Mouse (Mus musculus) macrophage (primary cell): Measurements from ENCODE around the gene Kctd4. TPM values are rescaled to one million over a fixed set of nuclear protein-coding genes. Genes with fewer than 3 reads are reported as not detected.
"Not testable (repeated sequence)": the region's sequence is repeated elsewhere in the genome, so short reads cannot be mapped to it uniquely, and the experiment has no call there.

Experiments
- H3K27ac ChIP-seq: fragments of 350-480 bp; formaldehyde crosslinking; 2 replicates; pipeline ENCODE4 v1.9.0; 2021
- H3K36me3 ChIP-seq: fragments of 350-480 bp; formaldehyde crosslinking; 2 replicates; pipeline ENCODE4 v1.9.0; 2021; ENCODE audit errors: inconsistent target
- H3K4me3 ChIP-seq: fragments of 350-480 bp; formaldehyde crosslinking; 2 replicates; pipeline ENCODE4 v1.9.0; 2021; ENCODE audit errors: inconsistent target
- H3K79me2 ChIP-seq: fragments of 350-480 bp; formaldehyde crosslinking; 2 replicates; pipeline ENCODE4 v1.9.0; 2021; ENCODE audit errors: inconsistent target
- WGBS: methylation state at CpG from one replicate; pipeline ENCODE4 v1.1.7; 2026; ENCODE audit warnings: inconsistent platforms; ENCODE audit not compliant: missing documents; 5-methylcytosine and 5-hydroxymethylcytosine counted together
- polyA plus RNA-seq: library from polyadenylated mRNA; stranded (reverse); fragments of 250-400 nt; gene quantifications from 3 replicates; pipeline ENCODE4 v1.2.4, GENCODE M21; 2018; ENCODE audit warnings: inconsistent platforms
- total RNA-seq, 78 experiments: library from RNA; depleted of rRNA; stranded (reverse); fragments of 250-400 nt; gene quantifications; 1 replicate in 9 of 78; 2 replicates in 24 of 78; 3 replicates in 43 of 78; 4 replicates in 2 of 78; pipeline ENCODE4 v1.2.4; 2018; ENCODE audit warnings: inconsistent platforms in 56 of 78

Kctd4 gene
- total RNA-seq (2018; cell fraction: chromatin; rRNA removed): under 1 TPM in 1 of 26 experiments, not detected in 25; 0.12 TPM
- not detected for total RNA-seq (2018; cell fraction: cytosol; rRNA removed)
- not detected for total RNA-seq (2018; cell fraction: nucleus; rRNA removed)
- polyA plus RNA-seq: not detected in 3 replicates

DNA sequence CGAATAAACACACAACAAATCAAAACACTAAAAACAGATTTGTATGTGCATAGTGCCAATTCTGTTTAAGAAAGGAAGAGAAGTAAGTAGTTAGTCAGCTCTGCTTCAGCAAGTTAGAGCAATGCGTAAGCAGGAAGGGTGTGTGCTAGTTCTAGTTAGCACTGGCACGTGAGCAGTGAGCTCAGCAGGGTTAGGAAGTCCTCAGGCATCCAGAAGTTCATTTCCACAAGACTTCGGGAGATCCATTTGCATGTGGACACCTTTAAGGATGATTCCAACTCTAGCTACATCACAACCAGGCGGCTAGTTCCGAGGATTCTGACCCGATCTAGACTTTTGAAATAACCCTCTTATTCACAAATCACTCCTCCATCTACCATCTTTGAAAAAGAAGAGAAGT is at the start of gene Kctd4:
Gene Kctd4, plus strand, starts transcription at position 244 of the 400 bp plus-strand sequence.
- Histone ChIP-seq H3K36me3 (no peaks in the 10 kb centered on the region), H3K27ac (no peak within 1 kb of the TSS), H3K79me2 (peaks cover 32% of the 10 kb centered on the region; the same call in 1 of the 2 replicates), H3K4me3 (no peak within 1 kb of the TSS)
- 94% methylated on average over 7 of the region's 7 CpGs for WGBS

GRCm38 (mm10) chr14:75906931-75907330 is 47.9 kb upstream of the Kctd4 start:
- H3K36me3 ChIP-seq: peaks cover 17% of the 10 kb centered on the region; the same call in 1 of the 2 replicates
- H3K27ac ChIP-seq: no peak overlapping the region
- H3K4me3 ChIP-seq: no peak overlapping the region
- WGBS: 61% methylated on average over 8 of the region's 8 CpGs
- no peaks in the 10 kb centered on the region for H3K79me2 ChIP-seq

GRCm38 (mm10) chr14:75911968-75912367 is 42.8 kb upstream of the Kctd4 start:
- WGBS: 92% methylated on average over 6 of the region's 6 CpGs
- Histone ChIP-seq H3K27ac (no peak overlapping the region), H3K4me3 (no peak overlapping the region), H3K36me3 (no peaks in the 10 kb centered on the region), H3K79me2 (no peaks in the 10 kb centered on the region)

DNA sequence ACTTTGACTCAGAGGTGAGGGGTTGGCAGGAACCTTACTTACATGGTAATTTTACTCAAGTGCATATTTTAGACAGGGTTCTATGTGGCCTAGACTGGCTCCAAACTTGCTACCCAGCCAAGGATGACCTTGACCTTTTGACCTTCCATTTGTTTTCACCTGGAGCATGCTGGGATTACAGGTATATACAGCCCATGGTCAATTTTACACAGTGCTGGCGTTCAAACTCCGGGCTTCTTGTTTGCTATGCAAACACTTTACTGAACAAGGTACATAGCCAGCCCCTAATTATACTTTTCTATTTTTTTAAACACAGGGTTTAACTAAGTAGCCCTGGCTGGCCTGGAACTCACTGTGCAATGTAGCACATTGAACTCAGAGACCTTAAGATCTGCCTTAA is 42.1 kb upstream of the Kctd4 start:
- H3K4me3 ChIP-seq: no peak overlapping the region
- H3K27ac ChIP-seq: no peak overlapping the region
- H3K79me2 ChIP-seq: no peaks in the 10 kb centered on the region
- no peaks in the 10 kb centered on the region for H3K36me3 ChIP-seq
- WGBS: 92% methylated on average over 2 of the region's 2 CpGs

- WGBS: 100% methylated on average over 1 of the region's 1 CpGs
- Histone ChIP-seq H3K27ac (no peak overlapping the region), H3K36me3 (no peaks in the 10 kb centered on the region), H3K4me3 (no peak overlapping the region), H3K79me2 (no peaks in the 10 kb centered on the region; the same call in 1 of the 2 replicates)
Observed at GRCm38 (mm10) chr14:75923314-75924052, 31.3 kb upstream of the Kctd4 start.

DNA sequence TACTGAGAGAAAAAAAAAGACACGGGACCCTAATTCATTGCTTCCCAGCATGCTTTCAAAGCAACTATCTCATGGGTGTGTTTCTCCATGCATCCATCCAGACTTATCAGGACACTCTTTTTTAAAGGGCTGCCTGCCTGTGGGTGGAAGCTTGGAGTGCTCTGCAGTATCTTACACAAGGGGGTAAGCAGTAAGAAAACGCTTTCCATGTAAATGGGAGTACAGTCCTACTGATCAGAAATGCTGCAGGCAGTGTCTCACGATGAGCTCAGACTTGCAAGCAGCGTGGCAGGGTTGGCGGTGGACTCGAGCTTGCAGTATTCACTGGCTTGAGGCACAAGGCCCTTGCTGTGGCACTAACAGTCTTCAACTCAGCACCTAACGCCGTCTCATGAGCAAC is 25.1 kb upstream of the Kctd4 start:
- H3K79me2 ChIP-seq, H3K4me3 ChIP-seq, H3K27ac ChIP-seq, H3K36me3 ChIP-seq: not testable (repeated sequence)
- WGBS: 95% methylated on average over 4 of the region's 8 CpGs

DNA sequence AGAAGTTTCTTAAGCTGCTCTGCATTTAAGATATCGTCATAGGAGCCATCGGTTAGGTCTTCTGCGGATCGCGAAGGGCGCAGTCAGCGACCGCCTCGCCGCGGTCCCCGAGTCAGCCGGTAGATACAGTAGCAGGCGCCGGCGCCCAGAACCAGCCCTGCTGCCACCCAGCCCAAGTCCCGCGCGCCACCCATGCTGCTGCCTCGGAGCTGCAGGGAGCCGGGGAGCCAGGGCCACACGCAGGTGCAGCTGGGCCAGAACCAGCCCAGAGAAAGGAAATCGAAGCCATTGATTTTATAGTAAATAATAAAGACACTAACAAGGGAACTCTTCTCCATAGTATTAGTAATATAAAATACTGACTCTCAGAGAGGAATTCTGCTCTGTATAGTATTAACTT is 23.5 kb upstream of the Kctd4 start:
- no peak overlapping the region for H3K27ac ChIP-seq
- WGBS: 97% methylated on average over 22 of the region's 23 CpGs
- H3K4me3 ChIP-seq: no peak overlapping the region
- no peaks in the 10 kb centered on the region for H3K36me3 ChIP-seq
- no peaks in the 10 kb centered on the region; the same call in 1 of the 2 replicates for H3K79me2 ChIP-seq

DNA sequence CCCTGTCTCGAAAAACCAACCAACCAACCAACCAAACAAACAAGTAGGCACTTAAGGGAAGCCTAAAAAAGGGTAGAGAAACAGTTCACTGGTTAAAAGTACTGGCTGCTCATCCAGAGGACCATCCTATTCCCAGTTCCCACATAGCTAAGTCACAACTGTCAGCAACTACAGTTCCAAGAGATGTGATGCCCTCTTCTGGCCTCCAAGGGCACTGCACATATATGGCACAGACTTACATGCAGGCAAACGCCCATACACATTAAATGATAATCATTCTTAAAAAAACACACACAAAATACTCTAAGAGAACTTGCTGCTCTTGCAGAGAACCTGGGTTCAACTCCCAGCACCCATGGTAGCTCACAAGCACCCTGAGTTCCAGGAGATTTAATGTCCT is 20.4 kb upstream of the Kctd4 start:
- H3K4me3 ChIP-seq: no peak overlapping the region
- H3K27ac ChIP-seq: no peak overlapping the region
- H3K36me3 ChIP-seq: no peaks in the 10 kb centered on the region
- WGBS: 95% methylated on average over 2 of the region's 2 CpGs
- peaks cover 5% of the 10 kb centered on the region; the same call in 1 of the 2 replicates for H3K79me2 ChIP-seq

DNA sequence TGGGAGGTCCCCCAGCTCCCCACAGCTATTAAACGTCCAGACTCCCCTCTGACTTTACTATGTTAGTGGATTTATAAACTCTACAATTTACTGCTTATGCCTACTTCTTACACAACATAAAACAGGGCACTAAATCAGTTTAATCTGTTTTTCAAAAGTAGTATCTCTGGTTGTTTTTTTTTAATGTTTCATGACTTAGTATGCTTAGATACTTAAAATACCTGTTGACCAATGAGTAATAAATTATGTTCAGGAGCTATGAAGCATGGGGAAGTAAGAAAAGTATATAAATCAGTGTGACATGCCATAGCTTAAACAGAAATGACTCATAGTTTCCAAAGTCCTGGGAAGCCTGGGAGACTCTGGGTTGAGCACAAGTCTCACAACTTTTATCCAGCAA is 17.1 kb upstream of the Kctd4 start:
- H3K36me3 ChIP-seq: no peaks in the 10 kb centered on the region
- peaks cover 5% of the 10 kb centered on the region; the same call in 1 of the 2 replicates for H3K79me2 ChIP-seq
- H3K4me3 ChIP-seq: no peak overlapping the region
- H3K27ac ChIP-seq: no peak overlapping the region
- 33% methylated on average over 1 of the region's 1 CpGs for WGBS

- no peak overlapping the region for H3K4me3 ChIP-seq
- H3K79me2 ChIP-seq: peaks cover 5% of the 10 kb centered on the region; the same call in 1 of the 2 replicates
- no peak overlapping the region for H3K27ac ChIP-seq
- H3K36me3 ChIP-seq: no peaks in the 10 kb centered on the region
- WGBS: 100% methylated on average over 1 of the region's 1 CpGs
Observed at GRCm38 (mm10) chr14:75941500-75941899, 13.3 kb upstream of the Kctd4 start.

- H3K27ac ChIP-seq: no peak overlapping the region
- 95% methylated on average over 2 of the region's 3 CpGs for WGBS
Observed at GRCm38 (mm10) chr14:75942365-75942764, 12.4 kb upstream of the Kctd4 start.

GRCm38 (mm10) chr14:75947674-75948073 is 7.1 kb upstream of the Kctd4 start:
- Histone ChIP-seq H3K79me2 (peaks cover 7% of the 10 kb centered on the region; the same call in 1 of the 2 replicates), H3K27ac (no peak overlapping the region), H3K4me3 (no peak overlapping the region), H3K36me3 (no peaks in the 10 kb centered on the region)
- WGBS: 80% methylated on average over 3 of the region's 3 CpGs

More at GRCm38 (mm10) chr14:75942365-75942764, 12.4 kb upstream of the Kctd4 start:
- H3K4me3 ChIP-seq: no peak overlapping the region
- peaks cover 4% of the 10 kb centered on the region; the same call in 1 of the 2 replicates for H3K79me2 ChIP-seq
- no peaks in the 10 kb centered on the region for H3K36me3 ChIP-seq

- Histone ChIP-seq H3K4me3 (no peak overlapping the region), H3K79me2 (peaks cover 15% of the 10 kb centered on the region; the same call in 1 of the 2 replicates), H3K36me3 (no peaks in the 10 kb centered on the region), H3K27ac (no peak overlapping the region)
- WGBS: 96% methylated on average over 2 of the region's 2 CpGs
Observed at GRCm38 (mm10) chr14:75953011-75953410, 1.8 kb upstream of the Kctd4 start.

- 91% methylated on average over 9 of the region's 9 CpGs for WGBS
- Histone ChIP-seq H3K4me3 (no peak overlapping the region), H3K36me3 (no peaks in the 10 kb centered on the region), H3K27ac (no peak overlapping the region), H3K79me2 (peaks cover 64% of the 10 kb centered on the region; the same call in 1 of the 2 replicates)
Observed at GRCm38 (mm10) chr14:75962250-75962649, 7.4 kb downstream of the Kctd4 start.

DNA sequence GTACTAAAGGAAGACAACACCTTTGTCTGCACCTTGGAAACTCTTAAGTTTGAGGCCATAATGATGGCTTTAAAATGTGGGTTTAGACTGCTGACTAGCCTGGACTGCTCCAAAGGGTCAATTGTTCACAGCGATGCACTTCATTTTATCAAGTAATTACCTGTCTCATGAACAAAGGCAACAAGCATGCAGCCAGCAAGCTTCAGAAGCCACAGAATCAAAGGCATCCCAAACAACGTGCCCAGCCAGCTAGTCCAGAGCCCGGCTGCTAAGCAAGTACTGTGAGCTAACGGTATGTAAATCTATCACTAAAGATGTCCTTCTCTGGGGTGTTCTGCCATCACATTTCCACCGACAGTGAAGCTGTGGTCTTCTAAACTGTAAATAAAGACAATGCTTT is 8.4 kb downstream of the Kctd4 start:
- H3K36me3 ChIP-seq: no peaks in the 10 kb centered on the region
- no peak overlapping the region for H3K4me3 ChIP-seq
- 88% methylated on average over 5 of the region's 5 CpGs for WGBS
- H3K27ac ChIP-seq: no peak overlapping the region
- peaks cover 55% of the 10 kb centered on the region; the same call in 1 of the 2 replicates for H3K79me2 ChIP-seq
